Mouse (Mus musculus): ENCODE data around the gene Gm19684. TPM values are rescaled to one million over a fixed set of nuclear protein-coding genes. Genes with fewer than 3 reads are reported as not detected.
"Not testable (repeated sequence)": the region's sequence is repeated elsewhere in the genome, so short reads cannot be mapped to it uniquely, and the experiment has no call there.

The Gm19684 gene
- polyA plus RNA-seq (2012; rRNA removed) (not detected in 2 replicates), polyA plus RNA-seq (2014; fragmentation: Nextera tagmentation; extraction: Ambion mirVana) (not detected in 2 replicates)

- 5% methylated on average over 8 of the region's 8 CpGs for WGBS (ENCODE audit: insufficient replicate concordance)
- peak; percentile 43; the same call in 1 of the 2 replicates for ATAC-seq (ENCODE audit: insufficient read depth)
- H3K4me2 ChIP-seq (ENCODE audit: low read depth) = peak within 1 kb of the TSS; percentile 24
- not testable (repeated sequence) for H3K4me1 ChIP-seq (replicated peaks; ENCODE audit: control insufficient read depth in 2 of 2, insufficient read depth in 2 of 2, low read length in 1 of 2); H3K4me3 ChIP-seq (ENCODE audit: insufficient read depth in 1 of 2, low read depth in 2 of 2, low read length in 2 of 2); H3K27ac ChIP-seq; H3K9ac ChIP-seq (replicated peaks); H3K36me3 ChIP-seq (replicated peaks; ENCODE audit: control insufficient read depth, insufficient read depth, low read depth); H3K9me3 ChIP-seq (ENCODE audit: control insufficient read depth, low read length); H3K27me3 ChIP-seq (ENCODE audit: control insufficient read depth, insufficient read depth, low read length)
- DNase-seq (ENCODE audit: low read depth in 3 of 3, low spot score in 3 of 3) = peak; percentile 22 to 46 (median 22)
Observed at GRCm38 (mm10) chr17:36121352-36122020, at the start of gene Gm19684. Gene Gm19684, plus strand, starts transcription at chr17:36121678.

- H3K4me1 ChIP-seq (replicated peaks; ENCODE audit: control insufficient read depth in 2 of 2, insufficient read depth in 2 of 2, low read length in 1 of 2); DNase-seq (ENCODE audit: low read depth in 3 of 3, low spot score in 3 of 3); ATAC-seq (ENCODE audit: insufficient read depth); H3K27ac ChIP-seq; H3K36me3 ChIP-seq (replicated peaks; ENCODE audit: control insufficient read depth, insufficient read depth, low read depth); H3K4me3 ChIP-seq (ENCODE audit: insufficient read depth in 1 of 2, low read depth in 2 of 2, low read length in 2 of 2); H3K9ac ChIP-seq (replicated peaks); H3K4me2 ChIP-seq (ENCODE audit: low read depth); H3K9me3 ChIP-seq (ENCODE audit: control insufficient read depth, low read length): not testable (repeated sequence)
- peaks cover 29% of the 10 kb centered on the region for H3K27me3 ChIP-seq (ENCODE audit: control insufficient read depth, insufficient read depth, low read length)
Observed at GRCm38 (mm10) chr17:36081901-36082300, 39.6 kb upstream of the Gm19684 start.

- not testable (repeated sequence) for DNase-seq (ENCODE audit: low read depth in 3 of 3, low spot score in 3 of 3); H3K36me3 ChIP-seq (replicated peaks; ENCODE audit: control insufficient read depth, insufficient read depth, low read depth); H3K4me1 ChIP-seq (replicated peaks; ENCODE audit: control insufficient read depth in 2 of 2, insufficient read depth in 2 of 2, low read length in 1 of 2); H3K9me3 ChIP-seq (ENCODE audit: control insufficient read depth, low read length); H3K4me3 ChIP-seq (ENCODE audit: insufficient read depth in 1 of 2, low read depth in 2 of 2, low read length in 2 of 2); H3K9ac ChIP-seq (replicated peaks); H3K27ac ChIP-seq; ATAC-seq (ENCODE audit: insufficient read depth)
- 28% methylated on average over 5 of the region's 6 CpGs for WGBS (ENCODE audit: insufficient replicate concordance)
- peaks cover 29% of the 10 kb centered on the region for H3K27me3 ChIP-seq (ENCODE audit: control insufficient read depth, insufficient read depth, low read length)
- peak overlapping the region; percentile 71; the same call in 1 of the 2 replicates for H3K4me2 ChIP-seq (ENCODE audit: low read depth)
Observed at GRCm38 (mm10) chr17:36082519-36083232, 38.8 kb upstream of the Gm19684 start.

GRCm38 (mm10) chr17:36083266-36083869 is 38.1 kb upstream of the Gm19684 start:
- TF ChIP-seq EP300 (IDR thresholded peaks at IDR 0.05; ENCODE audit: low read depth) = no peak
- H3K4me2 ChIP-seq (ENCODE audit: low read depth) = peak overlapping the region; percentile 71
- H3K9ac ChIP-seq (replicated peaks) = no peak overlapping the region
- H3K27ac ChIP-seq = no peak overlapping the region
- under 1% methylated on average over 46 of the region's 46 CpGs for WGBS (ENCODE audit: insufficient replicate concordance)
- H3K4me1 ChIP-seq (replicated peaks; ENCODE audit: control insufficient read depth in 2 of 2, insufficient read depth in 2 of 2, low read length in 1 of 2) = no peaks in the 10 kb centered on the region
- no peak for ATAC-seq (ENCODE audit: insufficient read depth)
- peaks cover 29% of the 10 kb centered on the region for H3K27me3 ChIP-seq (ENCODE audit: control insufficient read depth, insufficient read depth, low read length)
- H3K4me3 ChIP-seq (ENCODE audit: insufficient read depth in 1 of 2, low read depth in 2 of 2, low read length in 2 of 2) = peak overlapping the region; percentile 49 to 56
- DNase-seq (ENCODE audit: low read depth in 3 of 3, low spot score in 3 of 3) = no peak
- no peaks in the 10 kb centered on the region for H3K9me3 ChIP-seq (ENCODE audit: control insufficient read depth, low read length)
- no peaks in the 10 kb centered on the region for H3K36me3 ChIP-seq (replicated peaks; ENCODE audit: control insufficient read depth, insufficient read depth, low read depth)

- H3K9me3 ChIP-seq (ENCODE audit: control insufficient read depth, low read length) = no peaks in the 10 kb centered on the region
- DNase-seq (ENCODE audit: low read depth in 3 of 3, low spot score in 3 of 3) (no peak), ATAC-seq (ENCODE audit: insufficient read depth) (no peak)
- no peaks in the 10 kb centered on the region for H3K4me1 ChIP-seq (replicated peaks; ENCODE audit: control insufficient read depth in 2 of 2, insufficient read depth in 2 of 2, low read length in 1 of 2)
- 1% methylated on average over 42 of the region's 42 CpGs for WGBS (ENCODE audit: insufficient replicate concordance)
- no peaks in the 10 kb centered on the region for H3K36me3 ChIP-seq (replicated peaks; ENCODE audit: control insufficient read depth, insufficient read depth, low read depth)
- H3K4me2 ChIP-seq (ENCODE audit: low read depth) = peak overlapping the region; percentile 71
- H3K9ac ChIP-seq (replicated peaks) = no peak overlapping the region
- no peak for TF ChIP-seq EP300 (IDR thresholded peaks at IDR 0.05; ENCODE audit: low read depth)
- no peak for TF ChIP-seq CTCF (IDR thresholded peaks at IDR 0.05; ENCODE audit: low read depth)
- no peak overlapping the region for H3K27ac ChIP-seq
- peaks cover 29% of the 10 kb centered on the region for H3K27me3 ChIP-seq (ENCODE audit: control insufficient read depth, insufficient read depth, low read length)
- peak overlapping the region; percentile 49 to 56 for H3K4me3 ChIP-seq (ENCODE audit: insufficient read depth in 1 of 2, low read depth in 2 of 2, low read length in 2 of 2)
Observed at GRCm38 (mm10) chr17:36083870-36084451, 37.5 kb upstream of the Gm19684 start.

GRCm38 (mm10) chr17:36085976-36086375 is 35.5 kb upstream of the Gm19684 start:
- 49% methylated on average over 1 of the region's 1 CpGs for WGBS (ENCODE audit: insufficient replicate concordance)
- DNase-seq (ENCODE audit: low read depth in 3 of 3, low spot score in 3 of 3) = not testable (repeated sequence)

GRCm38 (mm10) chr17:36091933-36092332 is 29.5 kb upstream of the Gm19684 start:
- H3K27ac ChIP-seq; H3K4me3 ChIP-seq (ENCODE audit: insufficient read depth in 1 of 2, low read depth in 2 of 2, low read length in 2 of 2); H3K4me1 ChIP-seq (replicated peaks; ENCODE audit: control insufficient read depth in 2 of 2, insufficient read depth in 2 of 2, low read length in 1 of 2); H3K9me3 ChIP-seq (ENCODE audit: control insufficient read depth, low read length); H3K9ac ChIP-seq (replicated peaks); H3K27me3 ChIP-seq (ENCODE audit: control insufficient read depth, insufficient read depth, low read length); H3K4me2 ChIP-seq (ENCODE audit: low read depth); DNase-seq (ENCODE audit: low read depth in 3 of 3, low spot score in 3 of 3); ATAC-seq (ENCODE audit: insufficient read depth); H3K36me3 ChIP-seq (replicated peaks; ENCODE audit: control insufficient read depth, insufficient read depth, low read depth): not testable (repeated sequence)
- no CpG with 5 or more reads among the region's 2 CpGs for WGBS (ENCODE audit: insufficient replicate concordance)

More at GRCm38 (mm10) chr17:36085976-36086375, 35.5 kb upstream of the Gm19684 start:
- H3K9ac ChIP-seq (replicated peaks); H3K27ac ChIP-seq; H3K36me3 ChIP-seq (replicated peaks; ENCODE audit: control insufficient read depth, insufficient read depth, low read depth); ATAC-seq (ENCODE audit: insufficient read depth); H3K4me2 ChIP-seq (ENCODE audit: low read depth); H3K9me3 ChIP-seq (ENCODE audit: control insufficient read depth, low read length); H3K4me3 ChIP-seq (ENCODE audit: insufficient read depth in 1 of 2, low read depth in 2 of 2, low read length in 2 of 2); H3K4me1 ChIP-seq (replicated peaks; ENCODE audit: control insufficient read depth in 2 of 2, insufficient read depth in 2 of 2, low read length in 1 of 2): not testable (repeated sequence)
- H3K27me3 ChIP-seq (ENCODE audit: control insufficient read depth, insufficient read depth, low read length) = peaks cover 29% of the 10 kb centered on the region
